Mouse (Mus musculus): ENCODE measurements around the gene Sgpp2.

Sgpp2 gene

DNA sequence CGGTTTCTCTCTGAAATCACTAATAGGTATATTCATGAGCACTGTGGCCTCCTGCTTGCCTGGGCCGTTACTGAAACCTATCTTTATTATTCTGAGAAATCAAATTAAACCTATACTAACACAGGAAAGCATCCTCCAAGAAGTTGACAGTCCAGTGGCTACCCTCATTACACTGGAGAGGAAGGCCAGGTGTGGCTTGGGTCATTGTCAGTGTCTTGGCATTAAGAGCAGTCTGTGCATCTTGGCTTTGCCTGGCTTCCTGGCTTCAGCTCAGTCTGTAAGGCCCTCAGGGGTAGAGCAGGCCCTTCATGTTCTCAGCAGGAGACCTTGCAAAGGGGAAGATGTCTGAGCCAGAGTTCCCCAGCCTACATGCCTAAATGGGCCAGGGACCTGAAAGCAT, 99.3 kb downstream of the Sgpp2 start:
- DNase-seq: no peak

DNA sequence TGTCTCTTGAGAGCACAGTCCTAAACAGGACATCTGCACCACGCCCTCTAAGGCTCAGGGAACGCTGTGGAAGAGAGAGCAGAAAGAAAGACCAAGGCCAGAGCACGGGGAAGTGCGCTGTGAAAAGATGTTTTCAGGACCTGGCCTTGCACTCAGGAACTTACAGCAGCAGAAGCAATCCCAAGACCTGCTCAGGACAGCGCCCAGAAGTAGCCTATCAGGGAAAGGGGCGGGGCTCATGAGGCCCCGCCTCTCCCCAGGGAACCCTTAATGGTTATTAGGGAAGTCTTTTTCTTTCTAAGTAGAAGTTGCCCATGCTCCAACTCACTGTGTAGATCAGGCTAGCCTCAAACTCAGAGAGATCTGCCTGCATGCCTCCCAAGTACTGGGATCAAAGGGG, 102.5 kb downstream of the Sgpp2 start:
- no peak for DNase-seq

DNA sequence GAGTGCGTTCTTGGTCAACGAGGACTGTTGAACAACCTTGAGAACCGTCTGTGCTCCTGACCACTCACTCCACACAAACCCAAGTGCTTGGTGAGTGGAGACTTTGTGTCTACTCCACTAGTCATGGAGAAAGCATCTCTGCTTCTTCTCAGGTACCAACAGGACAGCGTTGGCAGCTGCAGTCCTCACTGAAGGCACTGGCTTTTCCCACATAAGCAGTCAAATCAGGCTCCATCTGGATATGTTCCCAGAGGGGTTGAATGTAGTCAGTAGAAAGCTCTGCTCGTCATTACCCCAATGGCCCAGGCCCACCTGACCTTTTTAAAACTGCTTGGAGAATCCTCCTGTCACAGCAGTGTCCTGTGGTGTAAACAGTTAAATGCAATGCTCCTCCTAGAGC, 104.3 kb downstream of the Sgpp2 start:
- DNase-seq: no peak

DNA sequence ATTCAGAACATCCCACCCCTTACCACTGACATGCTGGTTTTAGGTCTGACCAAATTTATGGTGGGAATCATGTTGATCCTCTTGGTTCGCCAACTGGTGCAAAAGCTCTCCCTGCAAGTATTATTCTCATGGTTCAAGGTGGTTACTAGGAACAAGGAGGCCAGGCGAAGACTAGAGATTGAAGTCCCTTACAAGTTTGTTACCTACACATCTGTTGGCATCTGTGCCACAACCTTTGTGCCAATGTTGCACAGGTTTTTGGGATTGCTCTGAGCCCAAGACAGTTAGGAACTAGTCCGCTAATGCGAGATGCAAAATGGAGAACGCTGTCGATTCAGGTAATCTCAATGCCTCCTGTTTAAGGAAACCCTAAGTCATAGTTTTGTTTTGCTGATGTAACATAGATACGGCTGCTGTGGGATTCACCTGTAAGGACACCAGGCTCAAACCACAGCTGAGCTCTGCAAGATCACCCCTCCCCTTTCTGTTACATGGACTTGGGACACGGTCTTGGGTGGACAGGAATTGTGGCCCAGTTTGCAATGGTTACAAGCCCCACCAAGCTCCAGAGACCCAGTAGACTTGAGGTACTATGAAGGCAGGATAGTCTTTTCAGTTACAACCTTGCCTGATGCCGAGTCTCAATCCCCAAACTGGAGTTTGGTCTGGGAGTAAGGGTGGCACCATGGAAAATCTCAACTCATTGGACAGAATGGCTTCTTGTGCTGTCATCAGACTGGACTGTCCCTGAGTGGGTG, 107.2 kb downstream of the Sgpp2 start:
- DNase-seq: no peak

DNA sequence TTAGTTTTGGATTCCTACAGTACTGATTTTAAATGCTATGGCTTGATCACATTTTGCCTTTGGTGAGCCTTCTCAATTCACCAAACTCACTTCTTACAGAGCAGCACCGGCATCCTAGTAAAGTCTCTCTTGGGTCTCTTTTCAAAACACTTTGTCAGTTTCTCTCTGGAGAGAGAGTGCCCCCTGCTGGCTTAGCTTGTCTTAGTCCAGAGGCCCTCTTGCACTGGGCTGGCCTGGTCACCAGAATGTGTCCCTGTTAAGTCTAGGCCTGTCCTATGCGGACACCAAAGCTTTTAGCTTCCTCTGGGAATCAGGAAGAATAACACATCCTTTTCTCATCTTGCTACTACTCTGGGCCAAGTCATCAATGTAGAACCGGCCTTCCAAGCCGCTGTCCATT, 109.4 kb downstream of the Sgpp2 start:
- peak; percentile 66 for DNase-seq

DNA sequence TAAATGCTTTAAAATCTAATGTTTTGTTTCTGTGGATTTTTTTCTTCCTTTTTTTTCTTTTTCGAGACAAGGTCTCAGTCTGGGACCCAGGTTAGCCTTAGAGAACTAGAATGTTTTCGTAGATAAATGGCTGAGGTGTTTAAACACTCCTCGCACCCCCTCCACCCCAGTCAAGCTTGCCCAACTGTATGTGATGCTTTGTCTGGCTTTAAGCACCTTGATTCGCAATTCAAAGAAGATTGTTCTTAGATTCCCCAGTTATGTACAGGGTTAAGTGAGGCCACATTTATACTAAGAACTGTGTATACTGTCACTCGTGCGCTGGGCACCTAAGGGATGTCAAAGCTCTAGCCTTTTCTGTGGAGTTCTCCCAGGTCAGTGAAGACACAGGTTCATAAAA, 110.1 kb downstream of the Sgpp2 start:
- no peak for DNase-seq

DNA sequence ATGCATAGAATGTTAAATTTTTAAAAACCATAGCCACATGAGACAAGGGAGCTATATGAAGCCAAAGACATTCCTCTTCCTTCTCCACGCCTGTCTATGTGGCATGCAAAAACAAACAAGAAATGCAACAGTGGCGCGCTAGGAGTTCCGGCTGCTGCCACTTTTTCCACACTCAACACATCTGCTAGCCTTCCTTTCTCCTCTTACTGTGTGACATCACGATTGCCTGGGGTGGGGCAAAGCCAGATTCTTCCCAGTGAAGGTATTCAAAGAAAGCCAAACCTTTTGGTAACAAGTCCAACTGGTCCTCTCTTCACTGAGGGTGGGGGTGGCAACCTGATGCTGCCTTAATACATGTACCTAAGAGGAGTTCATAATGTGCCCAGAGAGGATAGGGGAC, 111.6 kb downstream of the Sgpp2 start:
- DNase-seq: no peak

DNA sequence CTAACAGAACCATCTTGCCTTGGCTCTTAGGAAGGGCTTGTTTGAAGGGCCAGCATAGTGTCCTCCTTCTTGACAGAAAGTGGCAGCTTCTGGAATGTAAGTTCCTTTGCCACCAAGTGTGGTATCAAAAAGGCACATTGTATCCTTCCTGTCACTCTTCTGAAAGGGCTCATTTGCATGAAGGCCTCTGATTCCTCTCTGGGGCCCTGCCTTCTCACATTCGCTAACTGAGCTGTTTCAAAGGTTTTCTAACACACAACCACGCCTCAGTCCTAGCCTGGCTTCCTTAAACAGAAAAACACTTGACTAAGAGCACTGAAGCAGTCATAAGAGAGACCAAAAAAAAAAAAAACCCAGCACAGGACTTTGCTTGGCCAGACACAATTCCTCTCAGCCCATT, 112.4 kb downstream of the Sgpp2 start:
- no peak for DNase-seq

DNA sequence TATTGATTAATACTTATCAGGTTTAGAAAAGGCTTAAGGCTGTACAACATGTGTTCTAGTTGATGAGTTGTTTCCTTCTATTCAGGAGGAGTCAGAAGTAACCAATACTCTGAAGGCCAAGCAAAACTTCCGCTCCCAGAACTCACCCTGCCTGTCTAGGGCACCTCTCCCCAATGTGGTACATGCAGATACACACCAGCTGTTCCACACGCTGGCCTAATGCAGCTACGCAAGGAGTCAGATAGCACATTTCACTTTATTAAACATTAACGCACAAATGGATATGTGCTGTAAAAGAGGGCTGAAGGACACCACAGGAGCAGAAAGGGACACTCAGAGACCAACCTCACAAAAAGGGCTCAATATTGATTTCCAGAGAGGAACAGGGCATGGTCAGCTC, 114.7 kb downstream of the Sgpp2 start:
- no peak for DNase-seq

DNA sequence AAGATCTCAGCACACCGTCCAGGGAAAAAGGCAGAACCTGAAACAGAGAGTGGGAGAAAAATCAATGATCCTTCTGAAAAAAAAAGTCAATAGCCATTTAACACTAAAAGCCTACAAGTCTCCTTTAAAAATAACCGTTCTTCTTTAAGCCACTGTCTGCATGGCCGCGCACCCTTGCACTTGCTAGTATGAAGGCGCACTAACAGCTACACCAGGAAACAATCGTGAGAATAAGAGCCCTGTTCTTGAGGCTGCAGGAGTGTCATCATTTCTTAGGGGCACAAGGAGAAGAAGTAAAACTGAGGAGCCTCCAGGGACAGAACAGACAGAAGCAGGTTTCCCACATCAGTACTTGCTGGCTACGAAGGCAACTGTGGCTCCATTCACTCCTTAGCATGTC, 115.2 kb downstream of the Sgpp2 start:
- DNase-seq: no peak

DNA sequence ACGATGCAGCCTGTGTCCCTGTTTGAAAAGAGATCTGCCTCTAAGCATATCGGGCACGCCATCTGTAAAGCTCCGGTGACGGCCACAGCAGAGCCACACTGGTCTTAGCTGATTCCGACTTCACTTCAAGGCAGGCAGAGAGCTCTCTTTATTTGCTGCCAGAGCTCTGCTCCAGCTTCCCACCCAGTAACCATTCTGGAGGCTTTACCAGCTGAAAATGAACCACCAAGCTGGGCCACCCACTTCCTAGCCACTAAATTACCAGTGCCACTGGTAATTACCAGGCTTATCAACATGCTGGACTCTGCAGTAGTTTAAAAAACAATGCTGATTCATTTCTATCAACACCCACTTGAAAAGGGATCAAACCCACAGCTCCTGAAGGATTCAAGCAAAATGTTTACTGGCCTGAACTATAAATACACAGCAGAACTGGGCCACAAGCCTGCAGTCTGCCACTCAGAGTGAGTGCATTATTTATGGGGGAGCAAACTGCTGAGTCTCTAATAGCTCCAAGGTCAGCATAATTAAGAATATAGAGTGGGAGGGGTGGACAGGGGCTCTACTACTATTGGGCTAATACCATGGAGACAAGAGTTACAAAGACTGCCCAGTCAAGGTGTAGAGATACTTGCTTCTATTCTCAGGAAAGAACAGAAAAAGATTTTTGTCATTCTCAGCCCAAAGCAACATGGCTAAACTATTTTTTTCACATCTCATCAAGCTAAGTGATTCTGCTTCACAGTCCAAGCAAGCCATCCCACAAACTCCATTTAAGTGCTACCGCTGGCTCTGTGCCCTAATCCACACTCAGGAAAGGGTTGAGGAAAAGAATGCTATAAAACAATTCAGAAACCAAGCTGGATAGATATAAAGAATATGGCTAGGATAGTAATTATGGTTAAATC, 115.9 kb downstream of the Sgpp2 start:
- DNase-seq: peak; percentile 59

DNA sequence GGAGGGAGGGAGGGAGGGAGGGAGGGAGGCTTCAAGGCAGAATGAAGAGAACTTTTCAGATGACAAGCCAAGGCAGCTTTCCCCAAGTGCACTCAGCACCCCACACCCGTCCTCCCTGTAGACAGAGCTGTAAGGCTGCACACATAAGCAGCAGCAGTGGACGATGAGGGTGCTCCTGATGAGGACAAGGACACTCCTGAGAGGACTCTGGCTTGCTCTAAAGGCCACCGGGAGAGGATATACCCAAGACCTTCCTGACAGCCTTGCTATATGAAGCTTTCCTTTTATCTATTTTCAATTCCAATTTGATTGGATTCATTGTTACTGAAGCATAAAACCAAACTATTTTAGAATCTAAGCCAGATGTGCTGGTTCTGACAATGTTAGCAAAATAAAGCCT, 116.7 kb downstream of the Sgpp2 start:
- DNase-seq: no peak

DNA sequence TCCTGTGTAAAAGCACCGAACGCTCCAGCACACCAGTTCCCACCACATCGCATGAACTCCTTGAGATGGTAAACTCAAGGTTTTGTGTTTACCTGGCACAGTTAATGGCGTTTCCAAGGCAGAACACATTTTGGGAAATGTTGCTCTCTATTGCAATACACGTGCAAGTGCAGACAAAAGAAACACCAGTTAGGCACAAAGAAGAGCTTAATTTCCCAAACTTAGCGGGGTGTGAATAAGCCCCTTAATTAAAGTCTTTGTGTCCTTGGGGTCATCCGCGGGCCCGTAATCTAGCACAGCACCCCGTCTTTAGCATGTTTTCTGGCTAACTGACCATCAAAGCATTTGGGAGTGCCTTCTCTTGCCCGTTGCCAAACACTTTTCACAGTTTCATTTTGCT, 118.7 kb downstream of the Sgpp2 start:
- no peak for DNase-seq

DNA sequence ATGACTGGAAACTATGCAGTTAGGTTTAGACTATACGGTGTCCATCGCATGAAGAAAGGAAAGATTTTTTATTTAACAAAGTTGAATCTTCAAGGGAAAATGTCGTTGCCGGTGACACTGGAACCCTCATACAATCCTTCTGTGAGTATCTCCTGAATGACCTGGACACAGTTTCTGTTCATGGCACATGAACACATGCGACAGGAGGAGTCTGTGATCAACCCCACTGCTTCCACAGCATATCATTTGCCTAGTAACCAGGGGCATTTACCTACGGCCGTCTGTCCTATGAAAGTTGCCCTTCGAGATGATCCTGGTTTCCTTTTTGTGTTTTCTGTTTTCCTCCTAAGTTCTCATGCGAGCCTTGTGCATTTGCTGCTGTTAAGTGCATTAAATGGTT, 123.3 kb downstream of the Sgpp2 start:
- no peak for DNase-seq

DNA sequence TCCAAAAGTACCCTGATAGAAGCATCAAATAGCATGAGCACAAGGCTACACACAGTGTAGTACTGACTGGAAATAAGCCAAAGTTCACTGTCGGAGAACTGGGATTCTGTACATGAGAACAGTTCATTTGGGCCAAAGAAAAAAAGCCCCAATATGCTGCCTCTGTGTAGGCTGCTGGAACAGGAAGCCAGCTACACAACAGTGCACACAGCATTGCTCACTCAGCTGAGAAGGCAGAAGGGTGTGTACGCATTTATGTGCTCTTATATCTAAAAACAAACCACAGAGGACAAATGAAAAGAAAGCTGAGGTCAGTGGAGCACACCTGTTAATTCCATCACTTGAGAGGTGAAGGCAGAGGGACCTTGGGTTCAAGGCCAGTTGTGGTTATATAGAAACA, 125.8 kb downstream of the Sgpp2 start:
- no peak for DNase-seq

DNA sequence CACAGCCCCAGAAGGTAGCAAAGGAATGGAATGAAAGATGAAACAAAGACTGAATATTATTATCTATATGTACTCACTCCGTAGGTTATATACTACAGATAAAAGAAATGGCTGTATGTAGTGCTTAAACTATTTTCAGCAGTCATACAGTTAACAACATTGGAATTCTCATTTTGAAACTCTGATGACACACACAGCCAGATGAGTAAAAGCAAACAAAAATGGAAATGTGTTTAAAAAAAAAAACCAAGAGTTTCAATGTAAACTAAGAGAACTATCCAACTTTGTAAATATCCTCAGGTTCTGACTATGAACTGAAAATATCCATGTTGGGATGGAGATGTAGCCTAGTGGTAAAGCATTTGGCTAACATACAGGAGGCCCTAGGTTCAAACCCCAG, 126.3 kb downstream of the Sgpp2 start:
- DNase-seq: no peak

DNA sequence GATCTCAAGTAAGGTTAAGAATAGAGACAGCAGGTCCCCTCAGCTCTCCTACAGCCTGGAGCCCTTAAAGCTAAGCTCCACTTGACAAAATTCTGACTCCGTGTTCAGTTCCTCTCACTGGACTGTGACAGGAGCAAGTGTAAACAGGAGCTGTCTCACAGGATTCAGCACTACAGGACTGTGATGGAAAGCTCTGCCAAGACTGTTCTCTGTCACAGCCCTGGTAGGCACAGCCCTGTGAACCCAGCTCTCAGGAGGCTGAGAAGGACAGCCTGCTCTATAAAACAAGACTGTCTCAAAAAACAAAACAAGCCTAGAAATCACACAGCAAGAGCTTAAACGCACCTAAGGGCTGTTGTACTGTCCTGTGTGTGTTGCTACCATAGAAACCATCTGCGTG, 127.0 kb downstream of the Sgpp2 start:
- DNase-seq: no peak

DNA sequence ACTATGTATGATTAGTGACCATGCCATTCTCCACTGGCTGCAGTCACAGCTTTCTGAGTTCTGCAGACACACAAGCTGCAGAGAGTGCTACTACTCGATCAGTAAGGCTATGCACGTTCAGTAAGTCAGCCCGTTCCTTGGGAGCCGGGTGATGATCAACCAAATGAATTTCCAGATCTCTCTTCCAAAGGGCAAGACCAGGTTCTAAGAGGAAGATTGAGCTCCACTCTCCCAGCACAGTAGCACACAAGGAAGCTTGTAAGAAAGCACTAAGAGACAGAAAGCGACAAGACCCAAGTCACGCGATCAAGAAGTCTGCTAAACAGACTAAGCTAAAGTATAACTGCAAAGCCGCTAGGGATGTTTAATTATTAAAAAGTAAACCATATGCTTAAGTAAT, 130.6 kb downstream of the Sgpp2 start:
- DNase-seq: no peak

DNA sequence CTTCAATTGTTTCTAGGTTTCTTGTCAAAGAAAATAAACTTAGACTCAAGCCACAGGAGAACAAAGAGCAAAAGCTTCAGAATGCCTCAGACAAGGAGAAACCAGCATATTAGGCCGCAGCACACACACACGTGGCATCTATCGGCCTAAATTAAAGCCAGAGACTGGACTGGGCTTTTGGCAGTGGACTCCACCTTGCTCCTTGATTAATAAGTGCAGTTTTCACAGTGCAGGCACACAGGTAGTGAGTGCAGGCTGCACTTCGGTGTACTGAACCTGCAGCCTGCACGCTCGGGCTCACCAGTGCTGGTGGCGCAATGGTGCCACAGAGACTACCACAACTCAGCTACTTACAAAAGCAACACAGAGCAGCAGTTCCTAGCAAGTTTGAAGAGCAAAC, 132.9 kb downstream of the Sgpp2 start:
- no peak for DNase-seq

DNA sequence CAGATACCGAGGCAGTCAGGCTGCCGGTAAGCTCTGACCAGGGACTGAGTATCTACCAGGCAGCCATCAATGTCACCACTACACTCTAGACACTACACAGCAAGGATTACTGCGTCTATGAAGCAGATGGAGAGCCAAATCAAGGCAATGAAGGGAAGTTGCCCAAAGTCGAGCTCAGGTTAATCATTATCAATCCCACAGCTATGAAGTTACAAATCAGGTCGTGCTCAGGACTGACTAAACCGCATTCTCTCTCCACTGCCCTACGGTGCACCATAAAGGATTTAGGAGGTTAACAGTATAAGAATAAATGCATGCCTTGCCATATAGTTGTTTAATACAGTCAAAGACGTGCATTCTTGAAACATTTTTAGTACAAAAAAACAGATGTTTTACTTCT, 136.1 kb downstream of the Sgpp2 start:
- DNase-seq: no peak

DNA sequence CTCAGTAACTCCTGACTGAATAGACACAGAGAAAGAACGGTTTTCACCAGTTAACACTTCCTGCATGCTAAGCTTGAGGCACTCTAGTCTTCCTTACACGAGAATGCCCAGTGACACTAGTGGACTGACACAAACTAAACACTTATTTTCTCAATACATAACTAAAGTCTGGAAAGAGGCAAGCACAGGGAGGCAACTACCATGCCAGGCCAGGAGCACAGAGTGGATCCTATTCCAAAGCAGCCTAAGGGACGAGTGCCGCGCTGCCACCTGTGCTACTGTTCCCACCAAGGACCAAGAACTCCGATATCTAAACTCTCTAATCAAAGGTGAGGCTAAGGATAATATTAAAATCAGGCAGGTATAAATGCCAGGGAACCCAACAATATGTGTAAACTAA, 136.6 kb downstream of the Sgpp2 start:
- no peak for DNase-seq

DNA sequence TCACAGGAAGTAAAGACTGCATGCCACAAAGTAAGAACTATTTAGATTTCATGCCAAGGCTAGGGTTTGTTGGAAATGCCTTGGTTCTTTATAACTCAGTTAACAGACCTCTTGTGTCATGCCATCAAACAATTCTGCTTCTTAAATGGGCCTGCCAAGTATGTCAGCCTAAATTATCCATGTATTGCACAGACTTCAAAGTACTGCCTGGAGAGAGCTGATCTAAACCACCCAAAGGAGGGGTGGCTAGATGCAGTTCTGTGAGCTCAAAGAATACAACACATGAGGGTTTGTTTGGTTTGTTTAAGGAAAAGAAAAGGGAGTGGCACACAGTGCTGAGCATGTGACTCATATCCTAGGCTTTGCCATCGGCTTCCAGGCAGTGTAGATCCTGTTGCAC, 137.9 kb downstream of the Sgpp2 start:
- DNase-seq: no peak

DNA sequence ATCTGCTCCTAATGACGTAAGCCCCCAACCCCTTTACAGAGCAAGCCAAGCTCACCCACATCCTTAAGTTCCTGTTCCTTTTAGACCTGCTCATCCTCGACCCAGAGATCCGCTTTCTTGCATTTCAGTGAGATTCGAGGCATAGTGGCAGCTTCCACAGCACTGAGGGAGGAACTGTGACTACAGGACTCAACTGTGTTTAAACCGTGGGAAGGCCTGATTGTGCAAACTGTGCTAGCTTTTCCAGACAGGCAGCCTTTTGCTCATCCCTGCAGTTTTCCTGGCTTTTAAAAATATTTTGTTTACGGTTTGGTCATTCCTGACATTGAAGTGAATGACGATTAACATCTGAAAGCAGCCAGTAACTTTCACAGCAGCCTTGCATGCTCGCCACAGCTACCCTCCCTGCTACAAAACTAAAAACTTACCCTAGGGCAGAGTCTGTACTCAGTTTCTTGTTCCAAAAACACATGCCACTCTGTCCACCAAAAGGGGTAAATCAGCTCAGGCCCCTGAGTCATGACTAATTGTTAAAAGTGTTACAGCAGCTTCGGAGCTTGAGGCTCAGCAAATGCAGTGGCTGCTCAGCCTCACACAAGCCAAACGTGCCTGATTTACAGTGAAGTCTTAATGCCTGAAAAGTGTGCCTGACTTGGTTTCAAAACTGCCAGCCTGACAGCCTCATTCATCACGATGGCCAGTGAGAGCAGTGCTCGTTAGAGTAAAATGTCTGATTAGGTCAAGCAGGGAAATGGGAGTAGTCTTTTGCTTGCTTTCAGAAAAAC, 141.1 kb downstream of the Sgpp2 start:
- DNase-seq: peak; percentile 24

DNA sequence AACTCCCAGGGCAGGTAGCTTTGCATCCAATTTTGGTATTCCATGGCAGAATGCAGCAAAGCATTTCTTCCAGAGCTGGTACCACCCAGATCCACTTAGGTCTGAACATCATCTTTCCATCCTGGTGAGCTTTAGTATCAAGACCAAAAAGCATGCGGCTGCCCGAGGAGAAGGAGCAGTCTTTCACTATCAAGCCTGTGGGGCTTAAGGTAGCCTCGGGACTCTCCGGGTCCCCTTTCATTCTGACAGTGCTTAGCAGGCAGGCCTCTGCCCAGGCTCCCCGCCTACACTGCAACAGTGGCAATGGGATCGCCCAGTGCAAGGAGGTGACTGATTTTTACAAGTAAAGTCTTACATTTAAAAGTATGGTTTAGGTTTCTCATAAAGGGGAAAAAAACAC, 142.4 kb downstream of the Sgpp2 start:
- no peak for DNase-seq
